Mouse (Mus musculus): ENCODE results near the gene Ankrd31. TPM values are rescaled to one million over a fixed set of nuclear protein-coding genes. Genes with fewer than 3 reads are reported as not detected.

Gene Ankrd31
- polyA plus RNA-seq, 1 experiment from 2014 or later: not detected

GRCm38 (mm10) chr13:96924985-96925745 is 177.1 kb downstream of the Ankrd31 start:
- Histone ChIP-seq H3K4me2 (replicated peaks; ENCODE audit: low read depth, low read length) (peak overlapping the region; percentile 72), H3K27ac (ENCODE audit: low read length) (no peak overlapping the region), H3K9ac (replicated peaks; ENCODE audit: low read depth, low read length) (peak overlapping the region; percentile 50), H3K27me3 (ENCODE audit: control insufficient read depth, insufficient read depth, low read length) (no peaks in the 10 kb centered on the region), H3K36me3 (ENCODE audit: control insufficient read depth, insufficient read depth, low read length) (no peaks in the 10 kb centered on the region), H3K9me3 (ENCODE audit: control insufficient read depth, low read depth, low read length) (no peaks in the 10 kb centered on the region), H3K4me3 (ENCODE audit: low read depth, low read length) (peak overlapping the region; percentile 63), H3K4me1 (ENCODE audit: control insufficient read depth, insufficient read depth, low read length) (no peaks in the 10 kb centered on the region)
- ATAC-seq (ENCODE audit: insufficient number of reproducible peaks, insufficient read depth, low FRiP score, low read depth): peak; percentile 60
- under 1% methylated on average over 53 of the region's 53 CpGs for WGBS

- Histone ChIP-seq H3K4me2 (replicated peaks; ENCODE audit: low read depth, low read length) (peak overlapping the region; percentile 72; the same call in 1 of the 2 replicates), H3K4me3 (ENCODE audit: low read depth, low read length) (peak overlapping the region; percentile 63; the same call in 1 of the 2 replicates), H3K9ac (replicated peaks; ENCODE audit: low read depth, low read length) (no peak overlapping the region), H3K27me3 (ENCODE audit: control insufficient read depth, insufficient read depth, low read length) (no peaks in the 10 kb centered on the region), H3K36me3 (ENCODE audit: control insufficient read depth, insufficient read depth, low read length) (no peaks in the 10 kb centered on the region), H3K9me3 (ENCODE audit: control insufficient read depth, low read depth, low read length) (no peaks in the 10 kb centered on the region), H3K27ac (ENCODE audit: low read length) (no peak overlapping the region), H3K4me1 (ENCODE audit: control insufficient read depth, insufficient read depth, low read length) (no peaks in the 10 kb centered on the region)
- no peak for ATAC-seq (ENCODE audit: insufficient number of reproducible peaks, insufficient read depth, low FRiP score, low read depth)
- WGBS: 46% methylated on average over 10 of the region's 10 CpGs
These were observed 178.1 kb downstream of the Ankrd31 start for GRCm38 (mm10) chr13:96925991-96926725.

- no peaks in the 10 kb centered on the region for H3K4me1 ChIP-seq (ENCODE audit: control insufficient read depth, insufficient read depth, low read length)
- no peaks in the 10 kb centered on the region for H3K36me3 ChIP-seq (ENCODE audit: control insufficient read depth, insufficient read depth, low read length)
- H3K9ac ChIP-seq (replicated peaks; ENCODE audit: low read depth, low read length): no peak overlapping the region
- 93% methylated on average over 1 of the region's 1 CpGs for WGBS
- no peak overlapping the region for H3K27ac ChIP-seq (ENCODE audit: low read length)
- H3K27me3 ChIP-seq (ENCODE audit: control insufficient read depth, insufficient read depth, low read length): no peaks in the 10 kb centered on the region
- no peaks in the 10 kb centered on the region for H3K9me3 ChIP-seq (ENCODE audit: control insufficient read depth, low read depth, low read length)
- H3K4me2 ChIP-seq (replicated peaks; ENCODE audit: low read depth, low read length): no peak overlapping the region
- ATAC-seq (ENCODE audit: insufficient number of reproducible peaks, insufficient read depth, low FRiP score, low read depth): no peak
- no peak overlapping the region for H3K4me3 ChIP-seq (ENCODE audit: low read depth, low read length)
These were observed 179.7 kb downstream of the Ankrd31 start for GRCm38 (mm10) chr13:96927781-96928180.

GRCm38 (mm10) chr13:96928432-96929039 is 180.5 kb downstream of the Ankrd31 start:
- H3K9me3 ChIP-seq (ENCODE audit: control insufficient read depth, low read depth, low read length): no peaks in the 10 kb centered on the region
- 72% methylated on average over 8 of the region's 8 CpGs for WGBS

GRCm38 (mm10) chr13:96932745-96933144 is 184.7 kb downstream of the Ankrd31 start:
- H3K9me3 ChIP-seq (ENCODE audit: control insufficient read depth, low read depth, low read length): no peaks in the 10 kb centered on the region
- H3K9ac ChIP-seq (replicated peaks; ENCODE audit: low read depth, low read length): no peak overlapping the region
- H3K27ac ChIP-seq (ENCODE audit: low read length): no peak overlapping the region
- H3K4me1 ChIP-seq (ENCODE audit: control insufficient read depth, insufficient read depth, low read length): no peaks in the 10 kb centered on the region
- no peaks in the 10 kb centered on the region for H3K27me3 ChIP-seq (ENCODE audit: control insufficient read depth, insufficient read depth, low read length)
- no peak overlapping the region for H3K4me3 ChIP-seq (ENCODE audit: low read depth, low read length)
- 67% methylated on average over 5 of the region's 5 CpGs for WGBS
- no peak overlapping the region for H3K4me2 ChIP-seq (replicated peaks; ENCODE audit: low read depth, low read length)
- no peaks in the 10 kb centered on the region for H3K36me3 ChIP-seq (ENCODE audit: control insufficient read depth, insufficient read depth, low read length)
- no peak for ATAC-seq (ENCODE audit: insufficient number of reproducible peaks, insufficient read depth, low FRiP score, low read depth)

More at GRCm38 (mm10) chr13:96928432-96929039, 180.5 kb downstream of the Ankrd31 start:
- no peak overlapping the region for H3K4me3 ChIP-seq (ENCODE audit: low read depth, low read length)
- H3K4me1 ChIP-seq (ENCODE audit: control insufficient read depth, insufficient read depth, low read length): no peaks in the 10 kb centered on the region
- no peak for ATAC-seq (ENCODE audit: insufficient number of reproducible peaks, insufficient read depth, low FRiP score, low read depth)
- H3K27ac ChIP-seq (ENCODE audit: low read length): no peak overlapping the region
- no peak overlapping the region for H3K4me2 ChIP-seq (replicated peaks; ENCODE audit: low read depth, low read length)
- no peak overlapping the region for H3K9ac ChIP-seq (replicated peaks; ENCODE audit: low read depth, low read length)
- H3K36me3 ChIP-seq (ENCODE audit: control insufficient read depth, insufficient read depth, low read length): no peaks in the 10 kb centered on the region
- no peaks in the 10 kb centered on the region for H3K27me3 ChIP-seq (ENCODE audit: control insufficient read depth, insufficient read depth, low read length)

GRCm38 (mm10) chr13:96933367-96933766 is 185.3 kb downstream of the Ankrd31 start:
- no peaks in the 10 kb centered on the region for H3K4me1 ChIP-seq (ENCODE audit: control insufficient read depth, insufficient read depth, low read length)
- ATAC-seq (ENCODE audit: insufficient number of reproducible peaks, insufficient read depth, low FRiP score, low read depth): no peak
- WGBS: 51% methylated on average over 8 of the region's 8 CpGs
- H3K9me3 ChIP-seq (ENCODE audit: control insufficient read depth, low read depth, low read length): no peaks in the 10 kb centered on the region
- no peak overlapping the region for H3K27ac ChIP-seq (ENCODE audit: low read length)
- H3K4me2 ChIP-seq (replicated peaks; ENCODE audit: low read depth, low read length): no peak overlapping the region
- H3K9ac ChIP-seq (replicated peaks; ENCODE audit: low read depth, low read length): no peak overlapping the region
- H3K4me3 ChIP-seq (ENCODE audit: low read depth, low read length): no peak overlapping the region
- no peaks in the 10 kb centered on the region for H3K36me3 ChIP-seq (ENCODE audit: control insufficient read depth, insufficient read depth, low read length)
- H3K27me3 ChIP-seq (ENCODE audit: control insufficient read depth, insufficient read depth, low read length): no peaks in the 10 kb centered on the region

GRCm38 (mm10) chr13:96936173-96936777 is 188.2 kb downstream of the Ankrd31 start:
- WGBS: 54% methylated on average over 6 of the region's 6 CpGs
- ATAC-seq (ENCODE audit: insufficient number of reproducible peaks, insufficient read depth, low FRiP score, low read depth): no peak
- no peaks in the 10 kb centered on the region for H3K9me3 ChIP-seq (ENCODE audit: control insufficient read depth, low read depth, low read length)

GRCm38 (mm10) chr13:96937059-96937558 is 189.0 kb downstream of the Ankrd31 start:
- Histone ChIP-seq H3K4me3 (ENCODE audit: low read depth, low read length) (no peak overlapping the region), H3K9ac (replicated peaks; ENCODE audit: low read depth, low read length) (no peak overlapping the region), H3K9me3 (ENCODE audit: control insufficient read depth, low read depth, low read length) (no peaks in the 10 kb centered on the region), H3K27ac (ENCODE audit: low read length) (no peak overlapping the region), H3K4me1 (ENCODE audit: control insufficient read depth, insufficient read depth, low read length) (no peaks in the 10 kb centered on the region), H3K27me3 (ENCODE audit: control insufficient read depth, insufficient read depth, low read length) (no peaks in the 10 kb centered on the region), H3K36me3 (ENCODE audit: control insufficient read depth, insufficient read depth, low read length) (no peaks in the 10 kb centered on the region), H3K4me2 (replicated peaks; ENCODE audit: low read depth, low read length) (no peak overlapping the region)
- WGBS: 69% methylated on average over 10 of the region's 10 CpGs
- ATAC-seq (ENCODE audit: insufficient number of reproducible peaks, insufficient read depth, low FRiP score, low read depth): no peak

More at GRCm38 (mm10) chr13:96936173-96936777, 188.2 kb downstream of the Ankrd31 start:
- no peak overlapping the region for H3K4me2 ChIP-seq (replicated peaks; ENCODE audit: low read depth, low read length)
- no peak overlapping the region for H3K4me3 ChIP-seq (ENCODE audit: low read depth, low read length)
- no peaks in the 10 kb centered on the region for H3K27me3 ChIP-seq (ENCODE audit: control insufficient read depth, insufficient read depth, low read length)
- no peaks in the 10 kb centered on the region for H3K4me1 ChIP-seq (ENCODE audit: control insufficient read depth, insufficient read depth, low read length)
- H3K9ac ChIP-seq (replicated peaks; ENCODE audit: low read depth, low read length): no peak overlapping the region
- H3K36me3 ChIP-seq (ENCODE audit: control insufficient read depth, insufficient read depth, low read length): no peaks in the 10 kb centered on the region
- H3K27ac ChIP-seq (ENCODE audit: low read length): no peak overlapping the region
